Mouse (Mus musculus) megakaryocyte, embryonic 14.5 days (primary cell): ENCODE results near the gene Foxl2.

Source experiments
- FLI1 ChIP-seq: IDR thresholded peaks from 2 replicates; pipeline ENCODE4 v1.6.1; 2012; ENCODE audit warnings: low read length, inconsistent platforms, mixed read lengths
- GATA1 ChIP-seq: IDR thresholded peaks from 3 replicates; pipeline ENCODE4 v1.6.1; 2012; ENCODE audit warnings: mixed read lengths, low read length, inconsistent platforms, borderline replicate concordance

- no peak for TF ChIP-seq GATA1
- TF ChIP-seq FLI1, result no peak
Observed at GRCm38 (mm10) chr9:98979431-98980416, 24.6 kb downstream of the Foxl2 start.
